Mouse (Mus musculus) frontal cortex, postnatal 10 days (tissue): ENCODE results near the gene Pigk.

Source experiments
- DNase-seq, 2 experiments: peaks; one replicate each; pipeline ENCODE4 v3.0.0; 2022; ENCODE audit warnings: low spot score in 2 of 2, mixed read lengths in 1 of 2

Gene Pigk

DNA sequence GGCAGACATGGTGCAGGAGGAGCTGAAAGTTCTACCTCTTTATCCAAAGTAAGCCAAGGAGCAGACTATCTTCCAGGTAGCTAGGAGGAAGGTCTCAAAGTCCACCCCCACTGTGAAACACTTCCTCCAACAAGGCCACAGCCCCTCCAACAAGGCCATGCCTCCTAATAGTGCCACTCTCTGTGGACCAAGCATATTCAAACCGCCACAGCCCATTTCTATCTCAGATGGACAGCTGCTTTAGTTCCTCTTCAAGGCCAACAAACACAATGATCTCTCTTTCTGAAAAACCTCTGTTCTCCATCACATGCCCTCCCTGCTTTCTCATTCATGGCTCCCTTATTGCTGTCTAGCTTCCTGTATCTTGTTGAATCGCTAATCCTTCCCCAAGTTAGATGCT lies 218.6 kb downstream of the Pigk start:
- no peak for DNase-seq

DNA sequence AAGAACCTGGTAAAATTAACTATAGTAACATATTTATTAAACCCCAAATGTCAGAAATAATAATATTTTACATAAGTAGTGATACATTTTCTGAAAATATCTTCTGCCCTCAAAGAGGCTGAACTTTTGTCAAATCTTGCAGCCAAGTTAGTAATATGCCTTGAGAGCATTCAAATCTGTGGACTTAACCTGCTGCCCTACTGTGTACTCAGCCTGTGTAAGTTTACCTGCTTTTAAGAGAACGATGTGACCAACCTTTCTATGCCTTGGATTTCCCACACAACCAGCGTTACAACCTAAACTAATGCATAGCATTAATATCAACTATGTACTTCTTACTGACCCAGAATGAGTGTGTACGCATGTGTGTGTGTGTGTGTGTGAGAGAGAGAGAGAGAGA lies 219.8 kb downstream of the Pigk start:
- no peak for DNase-seq

DNA sequence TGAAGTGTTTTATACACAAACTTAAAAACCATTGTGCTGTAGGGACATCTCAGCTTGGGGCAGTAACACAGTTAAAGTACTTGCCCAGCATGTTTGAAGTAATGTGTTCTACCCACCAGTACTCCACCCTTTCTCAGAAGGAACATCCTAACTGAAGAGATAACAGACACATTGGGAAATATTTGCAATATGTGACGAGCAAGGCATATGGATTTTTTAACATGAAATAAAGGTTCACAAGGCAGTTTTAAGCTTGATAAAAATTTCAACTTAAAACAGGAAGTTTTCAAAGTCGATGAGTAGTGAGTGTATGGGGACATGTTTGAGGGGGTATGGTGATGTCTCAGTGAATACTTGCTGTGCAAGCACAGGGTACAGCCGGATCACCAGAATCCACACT lies 222.4 kb downstream of the Pigk start:
- no peak for DNase-seq

DNA sequence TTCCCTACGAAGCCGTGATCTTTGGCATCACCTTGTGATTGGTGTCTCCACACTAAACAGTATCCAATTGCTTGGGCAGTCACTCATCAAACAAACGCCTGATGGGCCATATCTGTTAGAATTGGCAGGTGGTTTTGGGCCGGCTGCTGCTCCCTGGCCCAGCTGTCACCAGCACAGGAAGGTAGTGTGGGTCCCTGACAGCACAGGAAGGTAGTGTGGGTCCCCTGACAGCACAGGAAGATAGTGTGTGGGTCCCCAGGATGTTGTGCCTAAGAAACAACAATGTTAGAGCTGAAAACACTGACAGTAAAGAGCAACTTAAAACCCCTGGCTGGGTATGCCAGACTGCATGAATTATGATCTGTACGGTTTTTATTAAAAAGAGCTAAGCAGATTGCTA lies 227.8 kb downstream of the Pigk start:
- DNase-seq = no peak

DNA sequence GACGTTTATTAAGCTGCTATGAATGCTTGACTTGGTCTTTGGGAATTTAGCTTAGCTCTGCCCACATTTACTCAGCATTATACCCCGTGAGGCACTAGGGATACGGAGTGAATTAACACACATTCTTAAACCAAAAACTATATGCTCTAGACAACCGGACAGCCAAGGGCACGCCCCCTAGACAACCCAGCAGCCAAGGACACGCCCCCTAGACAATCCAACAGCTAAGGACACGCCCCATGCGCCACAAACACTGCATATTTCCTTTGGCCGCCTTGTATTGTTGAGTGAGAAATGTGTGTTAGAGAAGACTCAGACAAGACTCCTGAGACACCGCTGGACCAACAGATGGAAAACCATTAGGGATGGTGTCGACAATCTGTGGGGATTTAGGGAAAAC lies 229.1 kb downstream of the Pigk start:
- no peak for DNase-seq

DNA sequence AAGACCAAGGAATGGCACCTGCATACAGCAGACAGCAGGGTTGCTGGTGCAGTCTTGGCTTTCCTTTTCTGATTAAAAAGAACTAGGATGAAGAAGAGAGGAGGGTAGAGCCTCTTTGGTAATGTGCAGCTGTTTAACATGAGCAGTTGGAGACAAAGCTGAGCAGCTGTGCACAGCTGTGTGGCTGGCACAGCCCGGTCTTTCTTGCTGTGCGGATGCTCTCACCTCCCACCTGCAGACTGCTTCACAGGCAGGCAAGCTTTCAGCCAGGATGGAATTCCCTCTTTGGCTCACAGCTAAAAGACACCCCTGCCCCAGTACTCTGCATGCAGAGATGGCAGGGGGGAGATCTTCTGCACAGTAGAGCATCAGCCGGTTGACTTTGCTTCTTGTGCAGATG lies 230.9 kb downstream of the Pigk start:
- DNase-seq = no peak

DNA sequence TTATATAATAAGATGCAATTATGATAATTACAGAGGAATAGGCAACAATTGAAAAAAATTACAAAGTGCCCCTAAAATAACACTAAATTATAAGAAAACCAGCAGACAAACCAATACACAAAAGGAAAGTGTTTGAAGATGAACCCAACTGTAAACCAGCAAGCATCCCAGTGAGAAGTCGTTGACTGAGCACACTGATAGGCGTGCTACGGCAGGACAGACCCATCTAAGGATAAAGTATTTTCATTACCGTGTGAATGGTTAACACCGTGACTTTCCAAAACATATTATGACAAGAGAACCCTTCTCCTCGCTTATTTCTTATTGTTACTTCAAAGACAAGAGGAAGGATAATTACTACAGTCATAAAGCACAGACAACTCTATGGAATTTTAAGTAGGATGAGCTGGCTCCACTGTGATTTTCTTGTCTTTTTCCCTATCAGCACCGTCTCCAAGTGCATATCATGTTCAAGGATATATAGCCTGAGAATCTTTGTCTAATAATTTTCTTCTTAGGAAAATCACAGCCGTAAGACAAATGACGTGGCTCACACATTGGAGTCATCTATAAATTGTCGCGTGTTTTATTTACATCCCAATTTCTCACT lies 233.2 kb downstream of the Pigk start:
- DNase-seq = no peak

DNA sequence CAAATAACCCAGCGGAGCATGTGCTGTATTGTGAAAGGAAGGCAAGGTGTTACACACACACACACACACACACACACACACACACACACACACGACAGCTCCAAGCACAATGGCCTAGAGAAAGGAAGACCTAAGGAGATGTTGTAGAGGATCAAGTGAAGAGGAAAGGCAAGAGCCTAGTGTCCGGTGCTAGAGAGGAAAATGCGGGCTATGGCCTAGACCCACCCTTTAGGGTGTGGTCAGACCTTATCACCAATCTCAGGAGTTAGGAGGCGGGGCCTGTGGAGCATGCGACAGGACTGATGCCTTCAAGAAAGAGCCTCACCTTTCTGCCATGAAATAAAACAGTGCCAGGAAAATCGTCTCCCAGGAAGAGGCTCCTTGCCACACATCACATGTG lies 234.7 kb downstream of the Pigk start:
- DNase-seq = no peak

DNA sequence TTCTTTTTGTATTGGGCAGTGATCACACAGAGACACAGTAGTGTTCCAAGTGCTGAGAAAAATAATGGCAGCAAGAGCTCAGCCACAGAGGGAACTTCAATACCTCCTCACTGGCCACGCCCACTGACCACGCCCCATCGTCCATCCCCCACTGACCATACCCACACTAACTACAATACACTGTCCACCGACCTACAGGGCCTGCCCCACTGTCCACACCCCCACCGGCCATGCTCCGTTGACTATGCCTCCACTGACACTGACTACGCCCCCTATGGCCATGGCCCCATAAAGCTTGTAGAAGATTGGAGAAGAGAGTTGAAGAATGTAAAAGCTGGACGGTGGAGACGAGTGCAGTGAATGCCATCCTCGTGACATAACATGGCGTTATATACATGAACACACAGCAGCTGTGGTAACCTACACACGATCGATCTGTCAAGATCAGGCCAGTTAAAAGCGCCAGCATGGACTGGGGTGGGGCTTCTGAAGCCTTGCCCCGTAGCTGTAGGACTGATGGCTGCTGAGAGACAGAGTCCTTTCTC lies 235.4 kb downstream of the Pigk start:
- no peak for DNase-seq

DNA sequence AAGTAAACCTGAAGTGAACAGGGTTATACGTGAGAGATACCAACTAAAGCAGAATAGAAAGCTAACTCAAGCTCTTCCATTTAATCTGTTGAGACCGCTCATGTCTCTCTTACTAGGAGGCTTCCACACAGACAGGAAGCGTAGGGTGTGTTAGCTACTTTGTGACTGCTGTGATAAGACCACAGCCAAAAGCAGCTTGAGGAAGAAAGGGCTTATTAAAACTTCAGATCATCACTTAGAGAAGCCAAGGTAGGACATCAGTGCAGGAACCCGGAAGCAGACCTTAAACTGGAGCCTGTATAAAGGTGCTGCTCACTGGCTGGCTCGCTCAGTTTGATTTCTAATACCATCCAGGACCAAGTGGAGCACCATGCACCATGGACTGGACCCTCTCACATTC lies 236.4 kb downstream of the Pigk start:
- no peak for DNase-seq

DNA sequence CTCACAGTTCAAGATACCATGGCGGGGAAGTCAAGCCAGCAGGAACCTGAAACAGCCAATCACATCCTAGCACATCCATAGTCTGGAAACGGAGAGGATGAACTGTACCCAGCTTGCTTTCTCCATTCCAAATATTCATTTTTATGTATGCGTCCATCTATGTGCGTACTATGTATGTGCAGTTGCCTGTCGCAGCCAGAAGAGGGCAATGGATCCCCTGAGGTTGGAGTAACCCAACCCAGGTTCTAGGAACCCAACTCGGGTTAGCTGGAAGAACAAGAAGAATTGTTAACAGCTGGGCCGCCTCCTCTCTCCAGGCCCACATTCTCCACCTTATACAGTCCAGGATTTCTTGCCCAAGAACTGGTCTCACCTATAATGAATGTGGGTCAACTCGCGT lies 237.0 kb downstream of the Pigk start:
- DNase-seq = no peak

DNA sequence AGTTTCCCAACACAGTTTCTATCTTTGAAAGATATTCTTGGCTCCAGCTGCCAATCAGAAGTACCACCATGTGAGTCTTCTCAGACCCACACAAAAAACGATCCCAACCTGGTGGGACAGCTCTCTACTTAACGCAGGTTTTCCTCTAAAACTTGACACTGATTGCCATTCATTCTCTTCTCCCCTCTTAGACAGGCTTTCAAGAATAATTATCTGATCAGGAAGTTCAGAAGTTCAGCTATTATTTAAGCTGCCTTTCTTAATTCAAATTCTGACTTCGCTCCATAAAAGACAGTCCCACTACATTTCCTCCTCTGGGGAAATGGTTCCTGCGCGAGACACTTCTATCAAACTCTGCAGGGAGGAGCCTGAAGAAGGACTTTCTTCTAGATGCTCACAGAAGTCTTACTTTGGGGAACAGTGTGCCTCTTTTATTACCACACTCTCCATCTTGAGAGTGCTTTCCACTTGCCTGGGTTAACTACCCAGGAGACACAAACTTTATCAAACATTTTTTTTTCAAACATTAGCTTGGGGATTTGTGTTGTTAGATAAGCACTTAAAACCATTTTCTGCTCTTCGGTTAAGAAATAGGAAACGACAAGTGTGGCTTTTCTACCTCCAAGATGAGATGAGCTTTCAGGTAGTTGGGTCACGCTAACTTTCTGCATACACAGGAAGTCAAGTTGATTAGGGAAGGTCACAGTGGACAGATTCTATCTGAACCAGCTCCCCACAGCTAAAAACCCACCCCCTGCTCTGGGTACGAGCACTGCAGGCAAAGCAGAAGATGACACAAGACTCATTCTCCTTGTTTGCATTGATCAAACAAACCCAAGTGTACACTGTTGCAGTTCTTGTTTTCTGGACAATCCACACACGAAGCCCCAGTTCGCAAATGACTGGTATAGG lies 238.0 kb downstream of the Pigk start:
- no peak for DNase-seq

DNA sequence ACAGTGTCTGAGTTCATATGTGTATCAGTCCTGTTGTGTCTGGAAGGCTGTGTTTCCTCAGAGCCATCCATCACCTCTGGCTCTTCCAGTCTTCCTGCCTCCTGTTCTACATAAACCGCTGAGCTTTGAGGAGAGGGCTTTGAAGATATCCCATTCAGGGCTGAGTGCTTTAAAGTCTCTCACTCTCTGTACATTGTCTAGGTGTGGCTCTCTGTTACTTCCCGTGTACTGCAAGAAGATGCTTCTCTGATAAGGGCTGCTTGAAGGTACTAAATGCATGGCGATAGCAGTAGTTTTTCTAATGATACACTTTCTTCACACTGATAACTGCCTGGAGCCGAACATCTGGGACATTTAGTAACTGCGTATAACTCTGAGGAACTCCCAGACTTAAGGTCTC lies 242.1 kb downstream of the Pigk start:
- no peak for DNase-seq

DNA sequence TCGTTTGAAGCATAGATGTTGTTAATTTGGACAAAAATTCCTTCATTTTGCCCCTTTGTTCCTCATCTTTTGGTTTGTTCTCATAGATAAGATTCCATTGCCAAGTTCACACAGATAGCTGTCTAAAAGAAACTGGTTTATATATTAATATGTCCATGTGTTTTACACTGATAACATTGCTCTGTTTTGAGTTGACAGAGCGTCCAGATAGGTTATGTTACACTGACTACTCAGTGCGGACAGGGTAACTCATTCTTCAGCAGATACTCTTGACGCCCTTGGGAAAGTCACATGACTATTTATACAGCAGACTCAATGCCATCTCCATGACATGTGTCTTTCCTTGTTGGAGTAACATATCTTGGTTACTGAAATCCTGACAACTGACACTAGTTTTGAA lies 242.9 kb downstream of the Pigk start:
- DNase-seq = no peak

DNA sequence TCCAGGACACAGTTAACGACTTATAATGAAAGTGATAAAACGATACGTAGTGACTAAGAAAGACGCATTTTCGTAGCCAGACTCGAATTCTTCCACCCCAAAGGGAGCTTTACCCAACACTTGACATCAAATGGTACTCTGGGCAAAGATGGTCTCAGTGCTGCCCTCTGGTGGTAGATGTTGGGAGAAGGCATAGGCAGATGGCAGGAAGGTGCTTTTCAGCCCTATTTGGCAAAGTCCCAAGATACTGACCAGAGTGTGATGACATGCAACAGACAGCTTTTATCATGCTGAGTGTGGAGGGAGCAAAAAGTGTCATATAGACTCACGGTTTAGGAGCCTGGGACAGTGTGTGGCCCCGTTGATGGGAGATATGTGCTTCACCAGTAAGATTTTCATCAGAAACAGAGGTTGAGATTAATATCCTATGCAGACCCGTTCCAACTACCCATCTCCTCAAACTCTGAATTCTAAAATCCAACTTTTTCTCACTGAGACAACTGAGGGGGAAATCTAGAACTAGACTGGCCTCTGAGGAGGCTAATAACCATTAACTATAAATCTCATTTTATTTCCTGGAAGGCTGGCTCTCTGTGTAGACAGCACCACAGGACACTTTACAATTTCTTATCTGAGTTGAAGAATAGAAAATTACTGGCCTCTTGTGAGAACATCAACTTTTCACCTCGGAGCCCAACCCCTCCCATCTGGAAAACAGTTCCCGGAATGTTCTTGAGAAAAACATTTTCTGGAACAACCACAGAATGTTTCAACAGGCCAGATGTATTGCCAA lies 244.7 kb downstream of the Pigk start:
- DNase-seq = peak in 1 of 2 experiments; percentile 25

DNA sequence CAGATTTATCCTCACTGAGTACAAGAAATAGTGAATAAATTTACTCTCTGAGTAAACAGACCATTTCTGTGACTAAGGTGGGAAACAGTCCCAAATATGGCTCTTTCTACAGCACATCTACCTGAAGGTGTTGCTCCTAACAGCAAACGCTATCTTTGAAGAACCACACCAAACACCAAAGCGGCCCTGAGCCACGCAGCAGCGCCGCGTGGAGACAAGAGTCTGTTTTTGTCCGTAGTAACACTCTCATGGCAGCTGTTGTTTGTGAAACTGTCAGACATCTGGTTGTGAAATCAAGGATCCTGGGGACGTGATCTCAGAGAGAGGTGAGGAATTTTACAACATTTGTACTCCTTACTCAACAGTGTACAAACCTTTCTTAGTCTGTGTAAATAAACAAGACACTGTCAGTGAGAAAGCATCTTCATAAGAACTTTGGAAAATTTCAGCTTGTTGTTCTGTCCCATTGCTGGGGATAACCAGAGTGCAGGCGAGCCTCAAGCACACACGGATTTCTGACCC lies 248.0 kb downstream of the Pigk start:
- DNase-seq = no peak

DNA sequence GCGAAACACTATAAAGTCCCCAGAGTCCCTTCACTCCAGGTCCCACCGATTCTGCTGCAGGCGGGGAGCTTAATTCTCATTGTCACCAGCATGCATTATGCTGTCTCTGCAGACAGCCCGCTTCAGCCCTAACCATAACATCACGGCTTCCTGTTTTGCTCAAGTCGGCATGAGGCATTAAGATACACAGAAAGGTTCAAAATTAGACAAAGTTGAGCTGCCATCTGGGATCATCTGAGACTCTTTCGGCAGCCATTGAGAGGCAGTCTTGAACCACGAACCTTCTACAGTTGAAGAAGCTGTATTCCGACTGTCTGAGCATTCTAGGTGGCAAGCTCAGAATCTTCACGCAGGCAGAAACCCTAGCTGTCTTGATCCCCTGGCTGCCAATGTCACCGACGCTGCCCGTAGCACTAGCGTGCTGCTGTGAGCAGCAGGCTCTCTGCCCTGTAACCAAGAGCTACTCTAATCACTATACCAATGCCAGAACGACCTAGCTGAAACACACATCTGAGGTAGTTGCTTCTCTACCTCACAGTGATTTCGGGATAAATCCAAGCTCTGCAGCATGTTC lies 256.0 kb downstream of the Pigk start:
- no peak for DNase-seq

DNA sequence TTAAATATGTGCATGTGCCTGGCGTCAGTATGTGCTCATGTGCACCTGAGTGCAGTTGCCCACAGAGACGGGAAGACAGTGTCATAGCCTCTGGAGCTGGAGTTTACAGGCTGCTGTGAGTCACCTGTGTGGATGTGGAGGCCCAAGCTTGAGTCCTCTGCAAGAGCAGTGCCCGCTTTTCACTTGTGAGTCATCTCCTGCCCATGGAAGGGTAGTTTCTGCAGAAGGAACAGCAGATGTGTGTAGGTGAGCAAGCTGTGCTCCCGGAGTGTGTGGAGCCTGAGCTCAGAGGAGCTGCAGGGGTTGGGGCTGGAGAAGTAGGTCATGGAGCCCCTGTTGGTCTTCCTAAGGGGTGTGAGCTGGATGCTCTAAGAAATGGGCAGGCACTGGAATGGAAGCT lies 257.5 kb downstream of the Pigk start:
- DNase-seq = peak in 1 of 2 experiments; percentile 32

DNA sequence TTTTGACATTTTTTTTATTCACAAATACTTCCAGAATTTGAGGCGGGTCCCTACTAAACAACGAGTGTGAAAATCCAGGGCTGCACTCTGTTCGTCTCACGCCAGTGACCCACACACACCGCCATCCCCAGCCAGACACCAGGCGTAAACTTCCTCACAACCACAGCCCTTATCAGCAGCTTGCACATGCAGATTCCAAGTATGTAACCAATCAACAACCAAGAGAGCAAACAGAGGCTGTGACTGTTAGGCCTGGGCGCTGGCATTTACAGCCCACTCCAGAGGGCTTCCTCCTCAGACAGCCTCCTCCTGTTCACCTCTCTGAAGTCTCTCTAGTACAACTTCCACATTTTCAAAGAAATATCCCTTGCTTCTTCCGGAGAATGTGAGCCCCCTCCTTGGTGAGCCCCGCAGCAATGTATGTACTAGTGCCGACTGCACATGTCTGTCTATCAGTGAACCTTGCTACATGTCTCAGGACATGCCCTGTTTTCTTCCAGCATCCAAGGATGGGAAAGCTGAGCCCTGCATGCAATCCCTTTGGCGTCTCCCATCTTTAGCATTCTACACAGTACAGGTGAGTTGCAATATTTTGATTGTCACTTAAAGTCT lies 265.7 kb downstream of the Pigk start:
- no peak for DNase-seq

DNA sequence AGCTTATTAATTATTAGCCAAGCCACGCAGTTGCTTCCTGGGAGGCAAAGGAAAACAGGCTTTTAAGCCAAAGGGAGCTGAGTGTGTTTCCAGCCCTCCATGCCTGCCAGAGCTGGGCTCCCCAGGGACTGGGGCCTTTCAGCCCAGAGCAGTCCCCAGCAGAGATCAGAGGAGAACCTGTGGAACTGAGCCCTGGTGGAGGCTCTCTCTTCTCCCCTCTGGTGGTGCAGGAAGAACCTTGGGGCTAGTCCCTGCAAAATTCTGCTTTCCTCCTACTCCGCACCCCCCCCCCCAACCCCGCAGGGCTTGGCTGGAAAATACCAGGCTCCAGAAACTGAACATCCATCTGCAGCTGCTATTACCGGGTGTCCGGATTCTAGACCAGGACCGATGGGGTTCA lies 266.5 kb downstream of the Pigk start:
- peak in 1 of 2 experiments; percentile 22 for DNase-seq
